7 mouse cellular contexts compared by ENCODE assay signal in genomic region chr9:120581941-120582618, GRCm38 (mm10). TPM values are rescaled to one million over a fixed set of nuclear protein-coding genes. Genes with fewer than 3 reads are reported as not detected.
DNase-seq lines count a peak whose midpoint lies in the region; ATAC-seq and TF ChIP-seq lines count a peak whose summit lies in the region.

No protein-coding gene starts in this region.

- peak overlapping the region; percentile 39; the same call in 1 of the 2 replicates for H3K9ac ChIP-seq in ES-E14 (ENCODE audit: insufficient read depth, low read depth, low read length, poor library complexity, severe bottlenecking)
- H3K9ac ChIP-seq in hindbrain, embryonic 14.5 days, result peak overlapping the region; percentile 45; the same call in 1 of the 2 replicates
- H3K9ac ChIP-seq in limb, embryonic 15.5 days, result peak overlapping the region; percentile 42
- H3K9ac ChIP-seq in midbrain, embryonic 14.5 days (replicated peaks; ENCODE audit: low read length), result peak overlapping the region; percentile 34; the same call in 1 of the 2 replicates

- H3K9me3 ChIP-seq in ES-E14 (ENCODE audit: control insufficient read depth, insufficient read depth, low read depth, low read length), result no peaks in the 10 kb centered on the region
- no peaks in the 10 kb centered on the region for H3K9me3 ChIP-seq in hindbrain, embryonic 14.5 days (ENCODE audit: control insufficient read depth, low read length)
- no peaks in the 10 kb centered on the region for H3K9me3 ChIP-seq in limb, embryonic 15.5 days
- H3K9me3 ChIP-seq in midbrain, embryonic 14.5 days (ENCODE audit: control insufficient read depth, low read length), result no peaks in the 10 kb centered on the region

- H3K4me3 ChIP-seq in ES-E14 (ENCODE audit: insufficient read depth in 1 of 2, low read depth in 1 of 2, low read length in 2 of 2, poor library complexity in 1 of 2, severe bottlenecking in 1 of 2), result peak overlapping the region; percentile 38 to 39
- H3K4me3 ChIP-seq in hindbrain, embryonic 14.5 days (replicated peaks; ENCODE audit: low read length), result peak overlapping the region; percentile 19
- H3K4me3 ChIP-seq in limb, embryonic 15.5 days, result peak overlapping the region; percentile 43
- peak overlapping the region; percentile 20; the same call in 1 of the 2 replicates for H3K4me3 ChIP-seq in midbrain, embryonic 14.5 days (replicated peaks; ENCODE audit: low read depth, low read length)

- peaks cover 0 to 17% of the 10 kb centered on the region in 2 experiments; a peak in 2 of 4 replicates for H3K4me1 ChIP-seq in ES-E14 (ENCODE audit: control insufficient read depth in 2 of 2, insufficient read depth in 2 of 2, low read length in 2 of 2, poor library complexity in 1 of 2)
- H3K4me1 ChIP-seq in hindbrain, embryonic 14.5 days (replicated peaks; ENCODE audit: control insufficient read depth, insufficient read depth, low read length), result peaks cover 6% of the 10 kb centered on the region
- peaks cover 22% of the 10 kb centered on the region for H3K4me1 ChIP-seq in limb, embryonic 15.5 days
- peaks cover 17% of the 10 kb centered on the region for H3K4me1 ChIP-seq in midbrain, embryonic 14.5 days (ENCODE audit: control insufficient read depth, insufficient read depth, low read length)

- peak overlapping the region; percentile 66; the same call in 1 of the 2 replicates for H3K27ac ChIP-seq in ES-E14 (ENCODE audit: insufficient read depth, low read depth, low read length, poor library complexity, severe bottlenecking)
- H3K27ac ChIP-seq in hindbrain, embryonic 14.5 days, result no peak overlapping the region
- H3K27ac ChIP-seq in limb, embryonic 15.5 days, result peak overlapping the region; percentile 86
- no peak overlapping the region for H3K27ac ChIP-seq in midbrain, embryonic 14.5 days (replicated peaks; ENCODE audit: low read depth, low read length)

- H3K36me3 ChIP-seq in ES-E14 (ENCODE audit: control insufficient read depth, insufficient read depth, low read length, poor library complexity, severe bottlenecking), result no peaks in the 10 kb centered on the region
- H3K36me3 ChIP-seq in hindbrain, embryonic 14.5 days (replicated peaks; ENCODE audit: control insufficient read depth, insufficient read depth), result no peaks in the 10 kb centered on the region
- H3K36me3 ChIP-seq in limb, embryonic 15.5 days, result no peaks in the 10 kb centered on the region
- H3K36me3 ChIP-seq in midbrain, embryonic 14.5 days (ENCODE audit: control insufficient read depth, insufficient read depth, low read length), result no peaks in the 10 kb centered on the region

- in situ Hi-C loops in ES-E14 (cut with MboI; ENCODE audit: low sequenced_read_pairs in 2 of 2, unreplicated experiment in 2 of 2), result loop anchor here in 1 of 2 experiments (5.0 kb wide), 1 partner anchor 80 kb away; no protein-coding TSS in a partner anchor

- peak; percentile 24; the same call in 1 of the 2 replicates for ATAC-seq in hindbrain, embryonic 14.5 days (ENCODE audit: low FRiP score)
- ATAC-seq in limb, embryonic 15.5 days (ENCODE audit: insufficient number of reproducible peaks, low FRiP score, low TSS enrichment, low read depth), result peak; percentile 59; the same call in 1 of the 2 replicates
- ATAC-seq in midbrain, embryonic 14.5 days (ENCODE audit: low FRiP score, low TSS enrichment), result peak; percentile 39

- DNase-seq in ES-E14 (ENCODE audit: low read depth, low spot score), result no peak
- DNase-seq in adrenal gland, postnatal 14 days, result peak; percentile 68
- DNase-seq in frontal cortex, postnatal 25 days (ENCODE audit: low spot score in 2 of 2), result peak; percentile 23 to 24
- no peak for DNase-seq in hindbrain, embryonic 14.5 days (ENCODE audit: low spot score)
- peak; percentile 55 for DNase-seq in midbrain, embryonic 14.5 days
- DNase-seq in testis, postnatal 10 days (ENCODE audit: low spot score), result peak; percentile 70

- WGBS in hindbrain, embryonic 14.5 days, result 29% methylated on average over 21 of the region's 21 CpGs
- 12% methylated on average over 21 of the region's 21 CpGs for WGBS in limb, embryonic 15.5 days
- 23% methylated on average over 21 of the region's 21 CpGs for WGBS in midbrain, embryonic 14.5 days

- peak overlapping the region; percentile 57 for H3K4me2 ChIP-seq in hindbrain, embryonic 14.5 days (replicated peaks)
- H3K4me2 ChIP-seq in limb, embryonic 15.5 days, result peak overlapping the region; percentile 88
- peak overlapping the region; percentile 54 for H3K4me2 ChIP-seq in midbrain, embryonic 14.5 days (ENCODE audit: low read length)

- H3K27me3 ChIP-seq in hindbrain, embryonic 14.5 days (ENCODE audit: control insufficient read depth, insufficient read depth, low read length), result no peaks in the 10 kb centered on the region
- H3K27me3 ChIP-seq in limb, embryonic 15.5 days, result no peaks in the 10 kb centered on the region
- H3K27me3 ChIP-seq in midbrain, embryonic 14.5 days (ENCODE audit: control insufficient read depth, insufficient read depth, low read length), result no peaks in the 10 kb centered on the region

TF ChIP-seq in ES-E14, 5 proteins besides CTCF, POLR2A, EP300 and RAD21:
- TF ChIP-seq ZC3H11A (IDR thresholded peaks at IDR 0.05; ENCODE audit: borderline replicate concordance, low read depth, low read length), result no peak
- TF ChIP-seq CHD2 (IDR thresholded peaks at IDR 0.05; ENCODE audit: low read depth, low read length), result no peak
- no peak for TF ChIP-seq ZNF384 (IDR thresholded peaks at IDR 0.05; ENCODE audit: low read depth, low read length)
- no peak for TF ChIP-seq MAFK (IDR thresholded peaks at IDR 0.05; ENCODE audit: insufficient read depth, low read depth, low read length)
- no peak for TF ChIP-seq HCFC1 (IDR thresholded peaks at IDR 0.05; ENCODE audit: borderline replicate concordance, insufficient read depth, low read length)

RNA-seq across cellular contexts. Expression of gene Rpl14, which starts 10.8 kb away (rescaled TPM):
- 1,425 and 1,546 TPM in 2 replicates for total RNA-seq in ES-E14 (2012; rRNA removed)
- 552 and 628 TPM in 2 replicates for total RNA-seq in adrenal gland, postnatal 14 days (2021)
- polyA plus RNA-seq in hindbrain, embryonic 14.5 days (2014; fragmentation: Nextera tagmentation; extraction: Ambion mirVana), result 478 and 522 TPM in 2 replicates
- polyA plus RNA-seq in limb, embryonic 15.5 days (2015; fragmentation: Nextera tagmentation; extraction: Ambion mirVana), result 706 and 819 TPM in 2 replicates
- 523 and 525 TPM in 2 replicates for polyA plus RNA-seq in midbrain, embryonic 14.5 days (2014; fragmentation: Nextera tagmentation; extraction: Ambion mirVana)

RNA-seq across cellular contexts. Expression of gene Entpd3, which starts 42.5 kb away (rescaled TPM):
- 0.45 and 0.53 TPM in 2 replicates for total RNA-seq in ES-E14 (2012; rRNA removed)
- total RNA-seq in adrenal gland, postnatal 14 days (2021), result 0.30 and 0.86 TPM in 2 replicates
- polyA plus RNA-seq in hindbrain, embryonic 14.5 days (2014; fragmentation: Nextera tagmentation; extraction: Ambion mirVana), result 4.3 and 4.4 TPM in 2 replicates
- 2.1 and 2.8 TPM in 2 replicates for polyA plus RNA-seq in limb, embryonic 15.5 days (2015; fragmentation: Nextera tagmentation; extraction: Ambion mirVana)
- 2.5 and 3.1 TPM in 2 replicates for polyA plus RNA-seq in midbrain, embryonic 14.5 days (2014; fragmentation: Nextera tagmentation; extraction: Ambion mirVana)

Comparison
In these comparisons a context has a peak if more than half of its experiments do, and no peak if none do; other contexts are left out.
1. DNase-seq: peak in adrenal gland, postnatal 14 days (single experiment), frontal cortex, postnatal 25 days (2 of 2), midbrain, embryonic 14.5 days (single experiment) and testis, postnatal 10 days (single experiment); none in ES-E14 (single experiment) and hindbrain, embryonic 14.5 days (single experiment).
2. H3K27ac ChIP-seq: peak in ES-E14 (single experiment) and limb, embryonic 15.5 days (single experiment); none in hindbrain, embryonic 14.5 days (single experiment) and midbrain, embryonic 14.5 days (single experiment).
3. Peak in every context shown above with its lines, with median percentiles within 50 percentile points of each other: H3K4me3 ChIP-seq, H3K9ac ChIP-seq, ATAC-seq and H3K4me2 ChIP-seq.